Mouse (Mus musculus) limb, embryonic 13.5 days (tissue): ENCODE measurements around the gene Smn1. TPM values are rescaled to one million over a fixed set of nuclear protein-coding genes. Genes with fewer than 3 reads are reported as not detected.

Source experiments
- ATAC-seq: fragments of 200-750 bp; cut with Nextera tagmentation; 2 replicates; pipeline ENCODE4 v1.8.0; 2017; ENCODE audit warnings: low read depth, moderate number of reproducible peaks, moderate TSS enrichment; ENCODE audit not compliant: low FRiP score
- H3K27ac ChIP-seq: fragments of 300-500 bp; sonication (generic); 2 replicates; pipeline ENCODE4 v1.5.1; 2015; ENCODE audit warnings: inconsistent platforms, mild to moderate bottlenecking, moderate library complexity
- H3K27me3 ChIP-seq: fragments of 300-500 bp; sonication (generic); 2 replicates; pipeline ENCODE4 v1.6.1; 2015; ENCODE audit warnings: mild to moderate bottlenecking, inconsistent platforms
- H3K36me3 ChIP-seq: fragments of 300-500 bp; sonication (generic); 2 replicates; pipeline ENCODE4 v1.6.1; 2015; ENCODE audit warnings: inconsistent platforms, mild to moderate bottlenecking, moderate library complexity
- H3K4me1 ChIP-seq: fragments of 300-500 bp; sonication (generic); 2 replicates; pipeline ENCODE4 v1.6.1; 2015; ENCODE audit warnings: inconsistent platforms
- H3K4me2 ChIP-seq: fragments of 300-500 bp; sonication (generic); replicated peaks from 2 replicates; pipeline ENCODE4 v1.6.1; 2015; ENCODE audit warnings: inconsistent platforms, mild to moderate bottlenecking, moderate library complexity
- H3K4me3 ChIP-seq: fragments of 300-500 bp; sonication (generic); 2 replicates; pipeline ENCODE4 v1.5.1; 2015; ENCODE audit warnings: moderate library complexity, mild to moderate bottlenecking, inconsistent platforms
- H3K9ac ChIP-seq: fragments of 300-500 bp; sonication (generic); 2 replicates; pipeline ENCODE4 v1.6.1; 2015; ENCODE audit warnings: mild to moderate bottlenecking, inconsistent platforms
- H3K9me3 ChIP-seq: fragments of 300-500 bp; sonication (generic); 2 replicates; pipeline ENCODE4 v1.6.1; 2016; ENCODE audit warnings: inconsistent platforms
- WGBS: fragments of 180-500 bp; shearing (Covaris S2); methylation state at CpG from one replicate; pipeline ENCODE4 v1.1.7; 2015; 5-methylcytosine and 5-hydroxymethylcytosine counted together
- polyA plus RNA-seq: library from polyadenylated mRNA; unstranded; fragments of >200 nt; fragmentation: Nextera tagmentation; extraction: Ambion mirVana; gene quantifications from 2 replicates; pipeline ENCODE4 v1.2.1, GENCODE M21; 2015

Smn1 gene
- 52.5 and 53.7 TPM in 2 replicates for polyA plus RNA-seq

DNA sequence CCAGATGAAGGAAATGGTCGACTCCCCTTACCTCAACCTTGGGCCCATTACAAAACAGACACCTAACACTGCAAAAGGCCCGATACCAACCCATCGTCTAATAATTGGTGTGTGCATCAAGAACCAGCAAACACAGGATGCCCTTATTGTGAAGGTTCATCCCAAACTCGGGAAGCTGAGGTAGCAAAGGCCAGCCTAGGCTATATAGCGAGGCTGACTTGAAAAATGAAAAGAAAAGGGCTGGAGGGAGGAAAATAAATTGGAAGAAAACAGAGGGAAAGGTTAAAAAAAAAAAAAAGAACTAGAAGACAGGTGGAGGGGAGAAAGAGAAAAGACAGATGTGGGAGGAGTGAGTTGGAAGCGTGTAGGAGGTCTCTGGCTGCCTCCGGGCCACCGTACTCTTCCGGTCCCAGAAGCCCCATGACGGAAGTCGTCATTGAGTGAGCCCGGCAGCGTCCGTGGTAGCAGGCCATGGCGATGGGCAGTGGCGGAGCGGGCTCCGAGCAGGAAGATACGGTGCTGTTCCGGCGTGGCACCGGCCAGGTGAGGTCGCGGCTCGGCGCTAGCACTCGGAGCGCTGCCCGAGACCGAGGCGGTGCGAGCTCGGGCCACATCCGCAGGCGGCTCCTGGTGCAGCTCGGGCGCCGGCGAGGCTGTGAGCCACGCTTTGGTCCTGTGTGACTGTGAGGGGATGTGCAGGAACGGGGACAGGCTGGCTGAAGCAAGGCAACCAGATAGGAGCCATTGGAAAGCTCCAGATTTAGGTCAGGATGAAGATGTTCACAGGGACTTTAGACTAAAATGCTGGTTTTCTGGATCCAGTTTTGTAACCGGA, at the start of gene Smn1:
Gene Smn1 (plus strand): TSS at position 430 of the 835 bp plus-strand sequence.
- peaks cover 30% of the 10 kb centered on the region for H3K36me3 ChIP-seq
- 4% methylated on average over 42 of the region's 42 CpGs for WGBS
- ATAC-seq = peak; percentile 97
- H3K4me2 ChIP-seq = peak within 1 kb of the TSS; percentile 87
- no peak within 1 kb of the TSS for H3K27ac ChIP-seq
- H3K9me3 ChIP-seq = no peaks in the 10 kb centered on the region
- peaks cover 16% of the 10 kb centered on the region for H3K4me1 ChIP-seq
- peak within 1 kb of the TSS; percentile 98 for H3K4me3 ChIP-seq
- peak within 1 kb of the TSS; percentile 87 for H3K9ac ChIP-seq
- H3K27me3 ChIP-seq = no peaks in the 10 kb centered on the region

DNA sequence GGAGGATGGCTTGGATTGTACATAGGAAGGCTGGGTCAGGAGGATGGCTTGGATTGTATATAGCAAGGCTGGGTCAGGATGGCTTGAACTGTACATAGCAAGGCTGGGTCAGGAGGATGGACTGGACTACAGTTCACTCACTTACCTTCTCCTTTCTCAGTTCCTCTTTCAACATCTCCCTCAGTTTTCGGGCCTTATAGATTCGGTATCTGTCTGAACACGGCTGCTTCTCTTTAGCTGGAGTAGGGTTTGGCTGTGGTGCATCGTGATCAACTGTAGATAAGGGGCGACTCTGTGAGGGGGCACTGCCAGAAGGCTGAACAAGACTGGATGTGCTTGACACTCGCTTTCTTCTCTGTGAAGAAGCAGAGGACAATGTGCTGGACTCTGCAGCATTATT, 25.8 kb upstream of the Smn1 start:
- no peak overlapping the region for H3K4me2 ChIP-seq
- no peak overlapping the region for H3K9ac ChIP-seq
- ATAC-seq = no peak
- H3K4me3 ChIP-seq = no peak overlapping the region
- H3K4me1 ChIP-seq = peaks cover 13% of the 10 kb centered on the region
- WGBS = 93% methylated on average over 6 of the region's 6 CpGs
- no peaks in the 10 kb centered on the region for H3K27me3 ChIP-seq
- no peak overlapping the region for H3K27ac ChIP-seq
- H3K9me3 ChIP-seq = no peaks in the 10 kb centered on the region
- peaks cover 46% of the 10 kb centered on the region for H3K36me3 ChIP-seq

GRCm38 (mm10) chr13:100103052-100103658, 21.5 kb upstream of the Smn1 start:
- Histone ChIP-seq H3K4me3 (peak overlapping the region; percentile 99), H3K36me3 (peaks cover 7% of the 10 kb centered on the region), H3K27ac (peak overlapping the region; percentile 82), H3K27me3 (no peaks in the 10 kb centered on the region), H3K9me3 (no peaks in the 10 kb centered on the region), H3K4me1 (peaks cover 22% of the 10 kb centered on the region), H3K9ac (peak overlapping the region; percentile 92), H3K4me2 (peak overlapping the region; percentile 72)
- WGBS = 7% methylated on average over 15 of the region's 15 CpGs
- no peak for ATAC-seq

GRCm38 (mm10) chr13:100103748-100104254, 20.9 kb upstream of the Smn1 start, which contains the start of gene Bdp1:
Gene Bdp1 (minus strand): TSS chr13:100104070.
- H3K4me3 ChIP-seq = peak within 1 kb of the TSS; percentile 99
- peak within 1 kb of the TSS; percentile 92 for H3K9ac ChIP-seq
- H3K4me2 ChIP-seq = peak within 1 kb of the TSS; percentile 72
- ATAC-seq = peak; percentile 79
- H3K36me3 ChIP-seq = peaks cover 2% of the 10 kb centered on the region
- WGBS = under 1% methylated on average over 44 of the region's 44 CpGs
- H3K4me1 ChIP-seq = peaks cover 25% of the 10 kb centered on the region
- H3K9me3 ChIP-seq = no peaks in the 10 kb centered on the region
- no peaks in the 10 kb centered on the region for H3K27me3 ChIP-seq
- H3K27ac ChIP-seq = peak within 1 kb of the TSS; percentile 82

- Histone ChIP-seq H3K4me3 (peak within 1 kb of the TSS; percentile 83), H3K4me1 (peaks cover 22% of the 10 kb centered on the region), H3K9me3 (no peaks in the 10 kb centered on the region), H3K27me3 (no peaks in the 10 kb centered on the region), H3K36me3 (0 out of 2 replicates have a peak, but pooled peaks cover 3% of the 10 kb centered on the region), H3K27ac (peak within 1 kb of the TSS; percentile 78; the same call in 1 of the 2 replicates), H3K4me2 (peak within 1 kb of the TSS; percentile 81), H3K9ac (peak within 1 kb of the TSS; percentile 82)
- WGBS = 1% methylated on average over 71 of the region's 76 CpGs
- ATAC-seq = peak; percentile 78
These were observed 16.8 kb upstream of the Smn1 start, which contains the start of gene Serf1 for GRCm38 (mm10) chr13:100107652-100108472. Gene Serf1 (plus strand): TSS chr13:100108012.

- H3K9me3 ChIP-seq = no peaks in the 10 kb centered on the region
- no peak overlapping the region for H3K4me2 ChIP-seq
- no peak overlapping the region for H3K27ac ChIP-seq
- no peaks in the 10 kb centered on the region for H3K27me3 ChIP-seq
- H3K4me1 ChIP-seq = peaks cover 13% of the 10 kb centered on the region
- 46% methylated on average over 5 of the region's 5 CpGs for WGBS
- no peak for ATAC-seq
- H3K9ac ChIP-seq = no peak overlapping the region
- H3K36me3 ChIP-seq = peaks cover 29% of the 10 kb centered on the region
- H3K4me3 ChIP-seq = no peak overlapping the region
These were observed 12.3 kb upstream of the Smn1 start for GRCm38 (mm10) chr13:100112218-100112972.

- Histone ChIP-seq H3K4me1 (peaks cover 16% of the 10 kb centered on the region), H3K4me3 (peak overlapping the region; percentile 98), H3K27me3 (no peaks in the 10 kb centered on the region), H3K9ac (no peak overlapping the region; the same call in 1 of the 2 replicates), H3K36me3 (peaks cover 23% of the 10 kb centered on the region), H3K27ac (no peak overlapping the region), H3K4me2 (peak overlapping the region; percentile 87), H3K9me3 (no peaks in the 10 kb centered on the region)
- WGBS = 80% methylated on average over 3 of the region's 3 CpGs
- ATAC-seq = no peak
These were observed 682 bp upstream of the Smn1 start for GRCm38 (mm10) chr13:100123970-100124369.

- Histone ChIP-seq H3K9ac (peak overlapping the region; percentile 87), H3K27ac (no peak overlapping the region), H3K27me3 (no peaks in the 10 kb centered on the region), H3K4me2 (peak overlapping the region; percentile 87), H3K4me3 (peak overlapping the region; percentile 98), H3K4me1 (peaks cover 16% of the 10 kb centered on the region), H3K9me3 (no peaks in the 10 kb centered on the region), H3K36me3 (peaks cover 34% of the 10 kb centered on the region)
- WGBS = 2% methylated on average over 10 of the region's 10 CpGs
- ATAC-seq = no peak; the same call in 1 of the 2 replicates
These were observed 599 bp downstream of the Smn1 start for GRCm38 (mm10) chr13:100125258-100125643.

DNA sequence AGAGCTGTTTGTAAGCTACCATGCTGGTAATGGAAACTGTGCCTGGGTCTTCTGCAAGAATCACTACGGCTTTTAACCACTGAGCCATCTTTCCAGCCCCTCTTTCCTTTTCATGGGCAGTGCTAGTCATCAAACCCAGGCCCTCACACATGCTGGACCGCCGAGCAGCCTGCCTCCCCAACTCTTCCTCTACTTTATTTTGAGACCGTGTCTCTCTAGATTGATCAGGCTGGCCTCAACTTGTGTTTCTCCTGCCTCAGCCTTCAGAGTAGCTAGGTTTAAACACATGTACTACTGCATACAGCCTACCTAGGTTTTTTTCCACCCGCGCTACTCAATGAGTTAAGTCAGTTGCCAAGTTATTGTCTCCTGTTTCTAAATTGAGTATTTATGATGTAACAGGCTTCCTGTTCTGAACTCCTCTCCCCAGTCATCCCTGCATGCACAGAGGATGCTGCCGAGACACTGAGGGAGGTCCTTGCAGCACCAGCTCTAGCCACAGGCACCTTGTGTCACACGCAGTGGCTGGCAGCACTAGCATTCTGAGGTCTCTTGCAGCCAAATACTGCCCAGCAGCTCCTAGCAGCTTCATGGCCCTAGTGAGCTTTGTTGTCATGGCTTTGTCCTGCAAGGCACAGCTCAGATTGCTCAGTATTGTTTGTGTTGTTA, 17.1 kb downstream of the Smn1 start:
- no peak overlapping the region for H3K27ac ChIP-seq
- no peaks in the 10 kb centered on the region for H3K9me3 ChIP-seq
- H3K36me3 ChIP-seq = peaks cover 22% of the 10 kb centered on the region
- H3K9ac ChIP-seq = no peak overlapping the region
- WGBS = 78% methylated on average over 8 of the region's 8 CpGs
- no peak overlapping the region for H3K4me3 ChIP-seq
- ATAC-seq = no peak
- no peaks in the 10 kb centered on the region for H3K27me3 ChIP-seq
- H3K4me2 ChIP-seq = no peak overlapping the region
- no peaks in the 10 kb centered on the region for H3K4me1 ChIP-seq

DNA sequence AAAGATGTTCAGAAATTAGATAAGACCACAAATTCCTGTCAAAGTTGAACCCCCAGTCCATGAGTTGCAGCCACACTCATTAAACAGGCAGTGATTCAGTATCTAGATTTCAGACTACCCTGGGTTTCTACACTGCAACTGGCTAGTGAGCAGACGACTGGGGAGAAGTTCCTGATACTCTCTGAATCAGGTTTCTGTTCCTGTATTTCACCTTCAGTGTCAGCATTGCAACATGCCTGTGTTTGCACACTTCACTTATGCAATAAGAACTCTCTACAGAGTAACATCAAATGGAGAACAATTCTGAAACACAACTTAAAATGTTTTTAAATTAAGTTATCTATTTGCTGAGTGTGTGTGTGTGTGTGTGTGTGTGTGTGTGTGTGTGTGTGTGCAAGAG, 28.0 kb downstream of the Smn1 start:
- H3K36me3 ChIP-seq = no peaks in the 10 kb centered on the region
- no peak overlapping the region for H3K4me3 ChIP-seq
- no peaks in the 10 kb centered on the region for H3K4me1 ChIP-seq
- WGBS = 44% methylated on average over 1 of the region's 1 CpGs
- no peak overlapping the region for H3K9ac ChIP-seq
- no peak for ATAC-seq
- H3K9me3 ChIP-seq = no peaks in the 10 kb centered on the region
- H3K4me2 ChIP-seq = no peak overlapping the region
- no peaks in the 10 kb centered on the region for H3K27me3 ChIP-seq
- H3K27ac ChIP-seq = no peak overlapping the region

GRCm38 (mm10) chr13:100156624-100157023, 32.0 kb downstream of the Smn1 start:
- Histone ChIP-seq H3K9ac (no peak overlapping the region), H3K36me3 (no peaks in the 10 kb centered on the region), H3K27ac (no peak overlapping the region), H3K4me3 (no peak overlapping the region), H3K27me3 (no peaks in the 10 kb centered on the region), H3K4me1 (no peaks in the 10 kb centered on the region), H3K9me3 (no peaks in the 10 kb centered on the region), H3K4me2 (no peak overlapping the region)
- WGBS = 89% methylated on average over 3 of the region's 3 CpGs
- ATAC-seq = no peak
